Mouse (Mus musculus) lung, embryonic 15.5 days (tissue): ENCODE measurements at regions not wholly inside any gene's neighbourhood (a gene's known extent, or its start where the extent isn't known, plus 50 kb on each side); places are given as distances from the start of the nearest gene placed in this dataset.

Experiments
- ATAC-seq: fragments of 200-750 bp; cut with Nextera tagmentation; 2 replicates; pipeline ENCODE4 v1.8.0; 2017; ENCODE audit warnings: moderate number of reproducible peaks, borderline replicate concordance; ENCODE audit not compliant: low FRiP score, low TSS enrichment; ENCODE audit errors: extremely low read depth
- H3K27ac ChIP-seq: fragments of 300-500 bp; sonication (generic); 2 replicates; pipeline ENCODE4 v1.5.1; 2015; ENCODE audit warnings: moderate library complexity, mild to moderate bottlenecking, inconsistent platforms
- H3K27me3 ChIP-seq: fragments of 300-500 bp; sonication (generic); 2 replicates; pipeline ENCODE4 v1.6.1; 2015; ENCODE audit warnings: inconsistent platforms
- H3K36me3 ChIP-seq: fragments of 300-500 bp; sonication (generic); 2 replicates; pipeline ENCODE4 v1.6.1; 2015; ENCODE audit warnings: inconsistent platforms
- H3K4me1 ChIP-seq: fragments of 300-500 bp; sonication (generic); 2 replicates; pipeline ENCODE4 v1.6.1; 2015; ENCODE audit warnings: inconsistent platforms
- H3K4me2 ChIP-seq: fragments of 300-500 bp; sonication (generic); 2 replicates; pipeline ENCODE4 v1.6.1; 2015; ENCODE audit warnings: inconsistent platforms, mild to moderate bottlenecking, moderate library complexity
- H3K4me3 ChIP-seq: fragments of 300-500 bp; sonication (generic); 2 replicates; pipeline ENCODE4 v1.5.1; 2015; ENCODE audit warnings: mild to moderate bottlenecking, inconsistent platforms
- H3K9ac ChIP-seq: fragments of 300-500 bp; sonication (generic); 2 replicates; pipeline ENCODE4 v1.6.1; 2015; ENCODE audit warnings: inconsistent platforms
- H3K9me3 ChIP-seq: fragments of 300-500 bp; sonication (generic); 2 replicates; pipeline ENCODE4 v1.6.1; 2016; ENCODE audit warnings: inconsistent platforms
- WGBS: fragments of 180-500 bp; shearing (Covaris S2); methylation state at CpG from one replicate; pipeline ENCODE4 v1.1.7; 2015; 5-methylcytosine and 5-hydroxymethylcytosine counted together

- no peaks in the 10 kb centered on the region for H3K27me3 ChIP-seq
- no peaks in the 10 kb centered on the region for H3K9me3 ChIP-seq
- peaks cover 59% of the 10 kb centered on the region for H3K4me1 ChIP-seq
- peak; percentile 69 for ATAC-seq
- H3K9ac ChIP-seq: peak overlapping the region; percentile 25; the same call in 1 of the 2 replicates
- H3K4me2 ChIP-seq: peak overlapping the region; percentile 35
- WGBS: 5% methylated on average over 20 of the region's 20 CpGs
- H3K36me3 ChIP-seq: no peaks in the 10 kb centered on the region
- H3K27ac ChIP-seq: peak overlapping the region; percentile 96
- H3K4me3 ChIP-seq: no peak overlapping the region
These were observed 98.4 kb upstream of the Ptpn1 start for GRCm38 (mm10) chr2:167833290-167833953.

- H3K36me3 ChIP-seq: no peaks in the 10 kb centered on the region
- no peak overlapping the region for H3K4me2 ChIP-seq
- H3K4me3 ChIP-seq: no peak overlapping the region
- no peak overlapping the region for H3K9ac ChIP-seq
- no peak overlapping the region for H3K27ac ChIP-seq
- WGBS: 69% methylated on average over 26 of the region's 26 CpGs
- ATAC-seq: no peak
- no peaks in the 10 kb centered on the region for H3K27me3 ChIP-seq
- H3K4me1 ChIP-seq: peaks cover 60% of the 10 kb centered on the region
- no peaks in the 10 kb centered on the region for H3K9me3 ChIP-seq
These were observed 100.5 kb upstream of the Ptpn1 start for GRCm38 (mm10) chr2:167831076-167832039.

GRCm38 (mm10) chr2:167828258-167828657 is 103.6 kb upstream of the Ptpn1 start:
- no peak overlapping the region for H3K9ac ChIP-seq
- H3K36me3 ChIP-seq: no peaks in the 10 kb centered on the region
- 29% methylated on average over 5 of the region's 5 CpGs for WGBS
- no peaks in the 10 kb centered on the region for H3K27me3 ChIP-seq
- H3K4me1 ChIP-seq: peaks cover 67% of the 10 kb centered on the region
- no peak overlapping the region for H3K4me3 ChIP-seq
- no peaks in the 10 kb centered on the region for H3K9me3 ChIP-seq
- no peak for ATAC-seq
- no peak overlapping the region for H3K4me2 ChIP-seq
- no peak overlapping the region for H3K27ac ChIP-seq

- 39% methylated on average over 12 of the region's 12 CpGs for WGBS
- Histone ChIP-seq H3K4me3 (no peak overlapping the region), H3K36me3 (no peaks in the 10 kb centered on the region), H3K4me2 (no peak overlapping the region), H3K4me1 (peaks cover 61% of the 10 kb centered on the region), H3K9ac (no peak overlapping the region), H3K9me3 (no peaks in the 10 kb centered on the region), H3K27ac (peak overlapping the region; percentile 64), H3K27me3 (no peaks in the 10 kb centered on the region)
- ATAC-seq: peak; percentile 48; the same call in 1 of the 2 replicates
These were observed 104.7 kb upstream of the Ptpn1 start for GRCm38 (mm10) chr2:167826922-167827703.

GRCm38 (mm10) chr2:167823513-167823912 is 108.3 kb upstream of the Ptpn1 start:
- Histone ChIP-seq H3K4me2 (peak overlapping the region; percentile 20; the same call in 1 of the 2 replicates), H3K27me3 (no peaks in the 10 kb centered on the region), H3K27ac (peak overlapping the region; percentile 94), H3K9me3 (no peaks in the 10 kb centered on the region), H3K4me3 (no peak overlapping the region), H3K9ac (no peak overlapping the region), H3K4me1 (peaks cover 77% of the 10 kb centered on the region), H3K36me3 (no peaks in the 10 kb centered on the region)
- WGBS: 6% methylated on average over 9 of the region's 9 CpGs
- ATAC-seq: peak; percentile 76

GRCm38 (mm10) chr2:167823044-167823443 is 108.8 kb upstream of the Ptpn1 start:
- 87% methylated on average over 3 of the region's 3 CpGs for WGBS
- Histone ChIP-seq H3K9ac (no peak overlapping the region), H3K27ac (peak overlapping the region; percentile 94), H3K9me3 (no peaks in the 10 kb centered on the region), H3K4me2 (no peak overlapping the region), H3K4me1 (peaks cover 76% of the 10 kb centered on the region), H3K36me3 (no peaks in the 10 kb centered on the region), H3K4me3 (no peak overlapping the region), H3K27me3 (no peaks in the 10 kb centered on the region)
- no peak for ATAC-seq

- peaks cover 58% of the 10 kb centered on the region for H3K4me1 ChIP-seq
- H3K27ac ChIP-seq: peak overlapping the region; percentile 7; the same call in 1 of the 2 replicates
- H3K4me2 ChIP-seq: no peak overlapping the region
- H3K9me3 ChIP-seq: no peaks in the 10 kb centered on the region
- no peaks in the 10 kb centered on the region for H3K36me3 ChIP-seq
- no peak for ATAC-seq
- WGBS: 65% methylated on average over 6 of the region's 6 CpGs
- no peak overlapping the region for H3K9ac ChIP-seq
- no peaks in the 10 kb centered on the region for H3K27me3 ChIP-seq
- no peak overlapping the region for H3K4me3 ChIP-seq
These were observed 110.7 kb upstream of the Ptpn1 start for GRCm38 (mm10) chr2:167821186-167821585.

GRCm38 (mm10) chr2:167818799-167819198 is 113.1 kb upstream of the Ptpn1 start:
- peaks cover 43% of the 10 kb centered on the region for H3K4me1 ChIP-seq
- H3K9me3 ChIP-seq: no peaks in the 10 kb centered on the region
- ATAC-seq: peak; percentile 72; the same call in 1 of the 2 replicates
- WGBS: 46% methylated on average over 10 of the region's 10 CpGs
- no peaks in the 10 kb centered on the region for H3K27me3 ChIP-seq
- H3K9ac ChIP-seq: no peak overlapping the region
- H3K4me2 ChIP-seq: no peak overlapping the region
- no peak overlapping the region for H3K4me3 ChIP-seq
- H3K27ac ChIP-seq: peak overlapping the region; percentile 70
- H3K36me3 ChIP-seq: no peaks in the 10 kb centered on the region

GRCm38 (mm10) chr2:167817030-167817429 is 114.8 kb upstream of the Ptpn1 start:
- Histone ChIP-seq H3K27ac (no peak overlapping the region), H3K9ac (no peak overlapping the region), H3K4me3 (no peak overlapping the region), H3K27me3 (no peaks in the 10 kb centered on the region), H3K36me3 (no peaks in the 10 kb centered on the region), H3K4me1 (peaks cover 37% of the 10 kb centered on the region), H3K9me3 (no peaks in the 10 kb centered on the region), H3K4me2 (no peak overlapping the region)
- no peak for ATAC-seq
- WGBS: 67% methylated on average over 9 of the region's 9 CpGs

GRCm38 (mm10) chr2:167815123-167815522 is 116.7 kb upstream of the Ptpn1 start:
- no peak overlapping the region for H3K9ac ChIP-seq
- H3K36me3 ChIP-seq: no peaks in the 10 kb centered on the region
- 0 out of 2 replicates have a peak overlapping the region, but pooled peaks have one; percentile 11 for H3K27ac ChIP-seq
- H3K27me3 ChIP-seq: no peaks in the 10 kb centered on the region
- H3K9me3 ChIP-seq: no peaks in the 10 kb centered on the region
- peaks cover 29% of the 10 kb centered on the region for H3K4me1 ChIP-seq
- WGBS: 51% methylated on average over 10 of the region's 10 CpGs
- no peak overlapping the region for H3K4me2 ChIP-seq
- no peak; the same call in 1 of the 2 replicates for ATAC-seq
- no peak overlapping the region for H3K4me3 ChIP-seq

GRCm38 (mm10) chr2:167809256-167809655 is 119.6 kb upstream of the Tmem189 start:
- no peak overlapping the region for H3K27ac ChIP-seq
- no peaks in the 10 kb centered on the region for H3K36me3 ChIP-seq
- H3K4me3 ChIP-seq: no peak overlapping the region
- H3K27me3 ChIP-seq: no peaks in the 10 kb centered on the region
- no peak overlapping the region for H3K9ac ChIP-seq
- no peak overlapping the region for H3K4me2 ChIP-seq
- peaks cover 21% of the 10 kb centered on the region; the same call in 1 of the 2 replicates for H3K4me1 ChIP-seq
- H3K9me3 ChIP-seq: no peaks in the 10 kb centered on the region
- no peak for ATAC-seq
- WGBS: 78% methylated on average over 5 of the region's 5 CpGs
